Mouse (Mus musculus): ENCODE measurements around the gene Foxf1. TPM values are rescaled to one million over a fixed set of nuclear protein-coding genes. Genes with fewer than 3 reads are reported as not detected.

Foxf1 gene
- polyA plus RNA-seq, 1 experiment from 2014 or later = 4.6 TPM

GRCm38 (mm10) chr8:121134512-121134911 lies 50.3 kb downstream of the Foxf1 start:
- no peak overlapping the region for H3K27ac ChIP-seq (ENCODE audit: low read length)
- no peak for ATAC-seq (ENCODE audit: low FRiP score, low TSS enrichment)
- 77% methylated on average over 11 of the region's 11 CpGs for WGBS
- peaks cover 15% of the 10 kb centered on the region for H3K9me3 ChIP-seq (ENCODE audit: low read length)
- no peak overlapping the region for H3K4me2 ChIP-seq (replicated peaks; ENCODE audit: low read depth, low read length)
- H3K4me3 ChIP-seq (ENCODE audit: low read length) = no peak overlapping the region
- no peak overlapping the region for H3K9ac ChIP-seq (replicated peaks; ENCODE audit: low read length)
- H3K36me3 ChIP-seq (ENCODE audit: insufficient read depth, low read length) = peaks cover 23% of the 10 kb centered on the region
- H3K27me3 ChIP-seq (ENCODE audit: insufficient read depth, low read length) = peaks cover 8% of the 10 kb centered on the region; the same call in 1 of the 2 replicates
- peaks cover 9% of the 10 kb centered on the region; the same call in 1 of the 2 replicates for H3K4me1 ChIP-seq (ENCODE audit: insufficient read depth, low read length)

- no peak overlapping the region for H3K9ac ChIP-seq (replicated peaks; ENCODE audit: low read length)
- H3K9me3 ChIP-seq (ENCODE audit: low read length) = peaks cover 15% of the 10 kb centered on the region
- WGBS = 96% methylated on average over 6 of the region's 6 CpGs
- H3K4me1 ChIP-seq (ENCODE audit: insufficient read depth, low read length) = 0 out of 2 replicates have a peak, but pooled peaks cover 2% of the 10 kb centered on the region
- no peak overlapping the region for H3K27ac ChIP-seq (ENCODE audit: low read length)
- no peak for ATAC-seq (ENCODE audit: low FRiP score, low TSS enrichment)
- peaks cover 23% of the 10 kb centered on the region for H3K36me3 ChIP-seq (ENCODE audit: insufficient read depth, low read length)
- no peaks in the 10 kb centered on the region for H3K27me3 ChIP-seq (ENCODE audit: insufficient read depth, low read length)
- H3K4me3 ChIP-seq (ENCODE audit: low read length) = no peak overlapping the region
- no peak overlapping the region for H3K4me2 ChIP-seq (replicated peaks; ENCODE audit: low read depth, low read length)
These were observed 52.7 kb downstream of the Foxf1 start for GRCm38 (mm10) chr8:121136856-121137255.

Small RNA genes within 50 kb of the gene (microRNA-seq; reads per million reads assigned to microRNA genes)
- not detected for gene Gm27530

Other genes starting within 250 kb of the Foxf1 start
- 75.7 and 81.1 TPM in 2 replicates for gene Mthfsd, start 24.0 kb downstream of the Foxf1 start, polyA plus RNA-seq (2015; fragmentation: Nextera tagmentation; extraction: Ambion mirVana)
- 24.9 and 27.3 TPM in 2 replicates for gene Foxc2, start 31.8 kb downstream of the Foxf1 start, polyA plus RNA-seq (2015; fragmentation: Nextera tagmentation; extraction: Ambion mirVana)
- gene Foxl1, start 43.6 kb downstream of the Foxf1 start, polyA plus RNA-seq (2015; fragmentation: Nextera tagmentation; extraction: Ambion mirVana) = 6.5 and 6.7 TPM in 2 replicates